Mouse (Mus musculus) common myeloid progenitor, adult 5-6 weeks (primary cell): ENCODE measurements at regions not wholly inside any gene's neighbourhood (a gene's known extent, or its start where the extent isn't known, plus 50 kb on each side); places are given as distances from the start of the nearest gene placed in this dataset.

Experiments
- ATAC-seq: replicated peaks from 2 replicates; pipeline ENCODE4 v1.8.0; 2016; ENCODE audit warnings: low read depth, mild to moderate bottlenecking, moderate TSS enrichment, inconsistent platforms; ENCODE audit not compliant: poor library complexity, severe bottlenecking

GRCm38 (mm10) chr2:166412031-166412858 is 256.8 kb upstream of the Sulf2 start:
- peak; percentile 85 for ATAC-seq

GRCm38 (mm10) chr2:166409391-166409790 is 253.9 kb upstream of the Sulf2 start:
- ATAC-seq = no peak

GRCm38 (mm10) chr2:166408806-166409205 is 253.3 kb upstream of the Sulf2 start:
- no peak for ATAC-seq

GRCm38 (mm10) chr2:166408009-166408408 is 252.5 kb upstream of the Sulf2 start:
- ATAC-seq = no peak

GRCm38 (mm10) chr2:166406826-166407225 is 251.4 kb upstream of the Sulf2 start:
- no peak for ATAC-seq

GRCm38 (mm10) chr2:166403319-166403718 is 247.9 kb upstream of the Sulf2 start:
- ATAC-seq = no peak

GRCm38 (mm10) chr2:166401860-166402259 is 246.4 kb upstream of the Sulf2 start:
- peak; percentile 71 for ATAC-seq

- ATAC-seq = no peak
Measured at GRCm38 (mm10) chr2:166400304-166400703, 244.8 kb upstream of the Sulf2 start.

- no peak; the same call in 1 of the 2 replicates for ATAC-seq
Measured at GRCm38 (mm10) chr2:166399140-166399830, 243.8 kb upstream of the Sulf2 start.

- ATAC-seq = no peak
Measured at GRCm38 (mm10) chr2:166398774-166399139, 243.3 kb upstream of the Sulf2 start.

GRCm38 (mm10) chr2:166398156-166398555 is 242.7 kb upstream of the Sulf2 start:
- ATAC-seq = no peak

- no peak for ATAC-seq
Measured at GRCm38 (mm10) chr2:166394666-166395065, 239.2 kb upstream of the Sulf2 start.

- no peak for ATAC-seq
Measured at GRCm38 (mm10) chr2:166391176-166391575, 235.7 kb upstream of the Sulf2 start.

- no peak for ATAC-seq
Measured at GRCm38 (mm10) chr2:166388050-166388449, 232.6 kb upstream of the Sulf2 start.

- ATAC-seq = no peak
Measured at GRCm38 (mm10) chr2:166386817-166387216, 231.4 kb upstream of the Sulf2 start.

- no peak for ATAC-seq
Measured at GRCm38 (mm10) chr2:166384583-166384982, 229.1 kb upstream of the Sulf2 start.

- no peak for ATAC-seq
Measured at GRCm38 (mm10) chr2:166383356-166383755, 227.9 kb upstream of the Sulf2 start.

- no peak for ATAC-seq
Measured at GRCm38 (mm10) chr2:166382180-166382579, 226.7 kb upstream of the Sulf2 start.

GRCm38 (mm10) chr2:166380854-166381253 is 225.4 kb upstream of the Sulf2 start:
- no peak for ATAC-seq

GRCm38 (mm10) chr2:166378325-166378724 is 222.9 kb upstream of the Sulf2 start:
- no peak for ATAC-seq

GRCm38 (mm10) chr2:166377329-166377728 is 221.9 kb upstream of the Sulf2 start:
- no peak for ATAC-seq
